Mouse (Mus musculus) mouse embryonic stem cell (cell line): ENCODE measurements around the gene Kif21b.

Source experiments
- in situ Hi-C, 2 experiments: fragments of 300-500 bp; cut with MboI; formaldehyde crosslinking; loops; 1 replicate in 1 of 2; 3 replicates in 1 of 2; pipeline ENCODE4 v1.14.3; 2019 to 2020; ENCODE audit warnings: low sequenced_read_pairs in 2 of 2, low pct_unique_long_range_greater_than_20kb in 1 of 2, mixed read lengths in 1 of 2; ENCODE audit not compliant: unreplicated experiment in 1 of 2

Gene Kif21b

GRCm38 (mm10) chr1:136130951-136131558 lies at the start of gene Kif21b:
Kif21b (plus strand) TSS chr1:136131389.
- in situ Hi-C loops: no loop called here

GRCm38 (mm10) chr1:136085988-136086685 lies 45.1 kb upstream of the Kif21b start:
- in situ Hi-C loops: no loop called here

- in situ Hi-C loops: no loop called here
These were observed 41.6 kb upstream of the Kif21b start for GRCm38 (mm10) chr1:136089368-136090165.

- in situ Hi-C loops: no loop called here
These were observed 37.5 kb upstream of the Kif21b start for GRCm38 (mm10) chr1:136093726-136094125.

GRCm38 (mm10) chr1:136094807-136095206 lies 36.4 kb upstream of the Kif21b start:
- in situ Hi-C loops: no loop called here

GRCm38 (mm10) chr1:136102094-136102493 lies 29.1 kb upstream of the Kif21b start:
- in situ Hi-C loops: no loop called here

- in situ Hi-C loops: no loop called here
These were observed 28.6 kb upstream of the Kif21b start for GRCm38 (mm10) chr1:136102551-136102950.

GRCm38 (mm10) chr1:136102981-136103380 lies 28.2 kb upstream of the Kif21b start:
- in situ Hi-C loops: no loop called here

- in situ Hi-C loops: no loop called here
These were observed 27.5 kb upstream of the Kif21b start for GRCm38 (mm10) chr1:136103696-136104095.

GRCm38 (mm10) chr1:136104741-136105140 lies 26.4 kb upstream of the Kif21b start:
- in situ Hi-C loops: no loop called here

- in situ Hi-C loops: no loop called here
These were observed 21.7 kb upstream of the Kif21b start for GRCm38 (mm10) chr1:136109464-136109863.

- in situ Hi-C loops: no loop called here
These were observed 15.0 kb upstream of the Kif21b start for GRCm38 (mm10) chr1:136116183-136116582.

GRCm38 (mm10) chr1:136117069-136117468 lies 14.1 kb upstream of the Kif21b start:
- in situ Hi-C loops: no loop called here

GRCm38 (mm10) chr1:136118875-136119274 lies 12.3 kb upstream of the Kif21b start:
- in situ Hi-C loops: no loop called here

- in situ Hi-C loops: no loop called here
These were observed 11.5 kb upstream of the Kif21b start for GRCm38 (mm10) chr1:136119571-136120262.

- in situ Hi-C loops: no loop called here
These were observed 11.0 kb upstream of the Kif21b start for GRCm38 (mm10) chr1:136120263-136120603.

GRCm38 (mm10) chr1:136120785-136121184 lies 10.4 kb upstream of the Kif21b start:
- in situ Hi-C loops: no loop called here

- in situ Hi-C loops: no loop called here
These were observed 9.2 kb upstream of the Kif21b start for GRCm38 (mm10) chr1:136122030-136122429.

GRCm38 (mm10) chr1:136126159-136126765 lies 4.9 kb upstream of the Kif21b start:
- in situ Hi-C loops: no loop called here
